Mouse (Mus musculus) lung, adult 2 months (tissue): Measurements from ENCODE around the gene Tnfaip8l2.

Experiments
- CTCF ChIP-seq: fragments of 200-500 bp; IDR thresholded peaks from 2 replicates; pipeline ENCODE4 v1.5.1; 2011; ENCODE audit warnings: mild to moderate bottlenecking, low read length, control low read depth; ENCODE audit not compliant: insufficient read depth
- POLR2A ChIP-seq: fragments of 200-500 bp; IDR thresholded peaks from 2 replicates; pipeline ENCODE4 v1.6.1; 2011; ENCODE audit warnings: low read depth, mild to moderate bottlenecking, control low read depth, low read length, borderline replicate concordance; ENCODE audit errors: extremely low read depth

GRCm38 (mm10) chr3:95172526-95173255, 30.5 kb upstream of the Tnfaip8l2 start:
- no peak for TF ChIP-seq POLR2A
- TF ChIP-seq CTCF: no peak
